Mouse (Mus musculus) cerebellum, adult 2 months (tissue): ENCODE results near the gene Cacng1.

Experiments used
- CTCF ChIP-seq: fragments of 200-500 bp; IDR thresholded peaks from 2 replicates; pipeline ENCODE4 v1.5.1; 2011; ENCODE audit warnings: low read depth, mild to moderate bottlenecking, control low read depth, low read length, moderate library complexity, borderline replicate concordance; ENCODE audit not compliant: insufficient read depth
- POLR2A ChIP-seq: fragments of 200-500 bp; IDR thresholded peaks from 2 replicates; pipeline ENCODE4 v1.6.1; 2011; ENCODE audit warnings: low read length, control low read depth, borderline replicate concordance; ENCODE audit not compliant: insufficient read depth

- TF ChIP-seq CTCF = no peak
- TF ChIP-seq POLR2A = no peak
These were observed 48.1 kb downstream of the Cacng1 start for GRCm38 (mm10) chr11:107668223-107668622.
